Mouse (Mus musculus) heart, postnatal 36 days (tissue): ENCODE measurements at regions not wholly inside any gene's neighbourhood (a gene's known extent, or its start where the extent isn't known, plus 50 kb on each side); places are given as distances from the start of the nearest gene placed in this dataset.

Experiments used
- DNase-seq, 2 experiments: peaks; one replicate each; pipeline ENCODE4 v3.0.0; 2021 to 2022
- intact Hi-C: fragments of 180-260 bp; cut with DNase I; formaldehyde crosslinking; loops from one replicate; pipeline ENCODE4 v1.15.1; 2025

- DNase-seq = no peak
- intact Hi-C loops = no loop called here
Measured at GRCm38 (mm10) chr2:166370776-166371175, 215.3 kb upstream of the Sulf2 start.

DNA sequence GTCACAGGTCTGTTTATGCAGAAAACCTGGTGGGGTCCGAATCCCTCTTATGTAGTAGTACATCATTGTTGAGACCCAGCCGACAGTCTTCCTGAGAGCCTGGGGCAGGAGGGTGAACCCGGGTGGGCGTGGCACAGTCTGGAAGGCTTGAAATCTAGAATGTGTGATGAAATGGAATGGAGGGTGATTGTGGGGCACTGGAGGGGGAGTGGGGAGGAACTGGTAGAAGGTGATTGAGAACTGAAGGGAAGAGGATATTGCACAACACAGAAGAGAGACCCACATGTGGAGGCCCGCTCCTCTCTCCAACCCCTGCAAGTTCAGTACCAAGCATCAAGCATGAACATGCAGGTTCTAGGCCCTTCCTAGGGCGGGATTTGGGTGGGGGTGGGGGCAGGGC, 206.2 kb upstream of the Sulf2 start:
- DNase-seq = no peak

DNA sequence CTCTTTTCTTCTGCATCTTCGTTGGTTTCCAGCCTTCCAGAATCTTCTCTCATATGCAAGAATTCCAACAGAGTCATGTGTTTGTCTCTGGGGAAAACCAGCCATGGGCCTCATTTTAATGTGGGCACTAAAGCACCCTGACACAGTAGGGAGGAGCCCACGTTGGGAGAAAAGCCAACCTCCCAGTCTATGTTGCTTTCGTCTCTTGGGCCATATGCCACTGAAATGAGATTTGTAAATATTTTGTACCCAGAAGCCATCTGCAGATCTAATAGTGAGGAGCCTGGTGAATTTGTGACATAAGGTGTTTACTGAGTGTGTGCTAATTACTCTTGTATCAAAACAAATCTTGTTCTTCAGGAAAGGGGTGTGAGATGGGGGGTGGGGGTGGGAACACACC, 205.3 kb upstream of the Sulf2 start:
- DNase-seq = no peak
- intact Hi-C loops = loop anchor here (5.0 kb wide), 1 partner anchor 82 kb away; no protein-coding TSS in a partner anchor

More for the DNA sequence above, 206.2 kb upstream of the Sulf2 start:
- intact Hi-C loops = loop anchor here (5.0 kb wide), 1 partner anchor 81 kb away; no protein-coding TSS in a partner anchor

DNA sequence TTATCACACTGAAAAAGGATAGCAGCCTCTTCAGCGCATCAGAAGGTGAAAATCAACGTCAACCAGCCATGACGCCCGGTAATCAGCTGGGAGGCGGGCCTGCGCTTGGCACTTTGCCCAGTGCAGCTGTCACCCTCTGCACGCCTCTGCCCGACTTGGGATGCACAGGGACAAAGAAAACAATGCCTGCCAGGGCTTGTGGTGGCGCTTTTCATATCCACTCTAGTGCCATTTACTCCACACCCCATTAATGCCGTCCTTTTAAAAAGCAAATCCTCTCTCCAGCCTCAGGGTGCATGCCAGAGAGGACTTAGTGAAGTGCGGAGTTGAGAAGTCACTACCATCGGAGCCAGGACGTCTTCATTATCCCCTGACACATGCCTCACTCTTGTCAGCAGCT, 204.5 kb upstream of the Sulf2 start:
- peak in 1 of 2 experiments; percentile 46 for DNase-seq
- intact Hi-C loops = loop anchor here (5.0 kb wide), 1 partner anchor 82 kb away; no protein-coding TSS in a partner anchor

- intact Hi-C loops = no loop called here
Measured at GRCm38 (mm10) chr2:166357824-166358223, 202.4 kb upstream of the Sulf2 start.

GRCm38 (mm10) chr2:166355944-166356343, 200.5 kb upstream of the Sulf2 start:
- no peak for DNase-seq
- intact Hi-C loops = no loop called here

More at GRCm38 (mm10) chr2:166357824-166358223, 202.4 kb upstream of the Sulf2 start:
- peak; percentile 55 to 61 for DNase-seq

GRCm38 (mm10) chr2:166355446-166355845, 200.0 kb upstream of the Sulf2 start:
- intact Hi-C loops = no loop called here
- no peak for DNase-seq

- intact Hi-C loops = no loop called here
Measured at GRCm38 (mm10) chr2:166354391-166354790, 198.9 kb upstream of the Sulf2 start.

DNA sequence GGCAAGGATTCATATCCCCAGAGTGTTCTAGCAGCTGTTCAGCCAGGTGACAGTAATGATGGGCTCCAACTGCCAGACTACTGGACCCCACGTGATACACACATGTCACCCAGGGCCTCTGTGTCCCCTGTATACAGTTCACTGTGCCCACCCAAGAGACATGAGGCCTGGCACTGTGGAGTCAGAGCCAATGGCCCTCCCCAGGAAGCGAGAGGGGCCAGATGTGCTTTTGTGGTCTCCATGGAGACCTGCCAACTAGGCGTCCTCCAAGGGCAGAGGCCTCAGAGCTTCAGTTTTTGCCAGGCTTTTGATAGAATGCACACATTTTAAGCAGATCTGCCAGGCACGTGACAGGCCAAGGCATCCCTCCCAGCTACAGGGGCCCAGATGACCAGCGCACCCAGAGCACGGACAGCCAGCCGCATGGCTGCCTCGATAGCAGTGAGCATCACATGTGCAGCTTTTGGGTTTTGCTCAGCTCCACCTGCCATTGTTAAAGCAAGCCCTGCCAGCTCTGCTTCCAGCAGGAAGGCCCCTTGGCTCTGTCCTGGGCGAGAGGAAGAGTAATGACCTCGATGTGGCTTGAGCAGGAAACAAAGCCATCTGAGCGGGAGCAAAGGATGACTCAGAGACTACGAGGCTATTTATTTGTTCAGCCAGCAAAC, 198.1 kb upstream of the Sulf2 start:
- intact Hi-C loops = no loop called here
- DNase-seq = peak; percentile 38 to 55

More at GRCm38 (mm10) chr2:166354391-166354790, 198.9 kb upstream of the Sulf2 start:
- no peak for DNase-seq

DNA sequence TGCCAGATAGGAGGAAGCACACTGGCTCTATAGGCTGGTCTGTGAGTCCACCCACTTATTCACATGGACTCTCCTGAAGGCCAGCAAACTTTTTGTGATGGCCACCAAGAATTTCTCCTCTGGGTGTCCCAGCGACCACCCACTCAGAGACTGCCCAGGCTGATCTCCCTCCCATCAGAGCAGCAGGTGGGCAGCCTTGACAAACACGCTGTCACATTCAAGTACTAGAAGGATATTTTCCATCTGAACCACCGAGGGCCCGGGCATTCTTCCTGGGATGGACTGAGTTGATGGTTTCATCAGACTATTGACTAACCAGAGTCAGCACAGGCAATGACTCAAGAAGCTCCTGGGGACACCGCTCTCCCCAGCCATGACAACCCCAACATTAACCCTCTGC, 196.5 kb upstream of the Sulf2 start:
- DNase-seq = no peak
- intact Hi-C loops = no loop called here

GRCm38 (mm10) chr2:166351581-166351980, 196.1 kb upstream of the Sulf2 start:
- intact Hi-C loops = no loop called here
- DNase-seq = no peak

DNA sequence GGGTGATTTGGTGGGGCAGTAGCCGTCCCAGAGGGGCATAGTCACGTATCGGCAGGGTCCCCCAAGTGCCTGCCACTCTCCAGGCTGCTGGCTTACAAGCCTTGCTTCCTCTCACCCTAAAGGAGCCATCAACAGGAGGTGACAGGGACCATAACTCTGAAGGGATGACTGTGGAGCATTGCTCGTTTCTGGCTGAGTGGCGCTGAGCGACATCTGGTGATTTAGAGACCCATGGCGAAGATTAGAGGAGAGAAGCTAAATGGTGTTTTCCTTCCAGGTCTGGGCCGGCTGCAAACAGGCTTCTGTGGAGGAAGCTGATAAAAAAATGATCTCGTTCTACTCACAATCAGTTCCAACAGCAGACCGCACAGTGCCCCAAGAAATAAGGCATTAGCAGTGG, 193.2 kb upstream of the Sulf2 start:
- DNase-seq = no peak
- intact Hi-C loops = no loop called here

GRCm38 (mm10) chr2:166346421-166347182, 191.1 kb upstream of the Sulf2 start:
- intact Hi-C loops = no loop called here
- DNase-seq = no peak

- intact Hi-C loops = no loop called here
- no peak for DNase-seq
Measured at GRCm38 (mm10) chr2:166343551-166344340, 188.3 kb upstream of the Sulf2 start.

GRCm38 (mm10) chr2:166342407-166342806, 186.9 kb upstream of the Sulf2 start:
- intact Hi-C loops = no loop called here
- peak; percentile 66 to 67 for DNase-seq

DNA sequence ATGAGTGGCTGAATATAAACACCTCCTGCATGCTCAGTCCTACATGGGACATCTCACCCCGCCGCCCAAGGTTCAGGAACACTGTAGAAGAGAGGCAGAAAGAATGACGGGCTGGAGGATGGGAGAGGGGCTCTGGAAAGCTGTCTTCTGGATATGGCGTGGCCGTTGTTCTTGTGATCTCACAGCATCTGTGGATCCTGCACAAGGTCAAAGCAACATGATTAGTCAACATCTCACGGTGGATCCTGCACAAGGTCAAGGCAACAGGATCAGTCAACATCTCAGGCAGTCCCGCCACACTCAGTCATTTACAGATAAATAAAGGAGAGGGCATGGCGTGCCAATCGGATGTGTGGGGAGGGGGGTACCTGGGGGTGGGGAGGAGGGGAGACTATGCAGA, 184.7 kb upstream of the Sulf2 start:
- intact Hi-C loops = no loop called here
- no peak for DNase-seq

DNA sequence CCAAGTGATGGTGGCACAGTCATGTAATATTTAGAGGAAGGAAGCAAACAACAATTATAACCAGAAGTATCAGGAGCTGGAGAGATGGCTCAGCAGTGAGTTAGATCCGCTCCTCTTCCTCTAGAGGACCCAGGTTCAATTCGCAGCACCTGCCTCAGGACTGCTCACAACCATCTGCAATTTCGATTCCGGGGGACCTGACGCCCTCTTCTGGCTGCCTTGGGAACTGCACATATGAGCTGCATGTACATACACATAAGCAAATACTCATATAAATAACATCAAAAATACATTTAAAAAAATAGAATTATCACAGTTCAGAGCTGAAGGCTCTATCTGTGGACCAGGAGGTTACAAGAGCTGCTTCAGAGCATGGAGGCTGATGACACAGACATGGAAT, 184.0 kb upstream of the Sulf2 start:
- intact Hi-C loops = loop anchor here (5.0 kb wide), 1 partner anchor 232 kb away; no protein-coding TSS in a partner anchor
- DNase-seq = no peak

DNA sequence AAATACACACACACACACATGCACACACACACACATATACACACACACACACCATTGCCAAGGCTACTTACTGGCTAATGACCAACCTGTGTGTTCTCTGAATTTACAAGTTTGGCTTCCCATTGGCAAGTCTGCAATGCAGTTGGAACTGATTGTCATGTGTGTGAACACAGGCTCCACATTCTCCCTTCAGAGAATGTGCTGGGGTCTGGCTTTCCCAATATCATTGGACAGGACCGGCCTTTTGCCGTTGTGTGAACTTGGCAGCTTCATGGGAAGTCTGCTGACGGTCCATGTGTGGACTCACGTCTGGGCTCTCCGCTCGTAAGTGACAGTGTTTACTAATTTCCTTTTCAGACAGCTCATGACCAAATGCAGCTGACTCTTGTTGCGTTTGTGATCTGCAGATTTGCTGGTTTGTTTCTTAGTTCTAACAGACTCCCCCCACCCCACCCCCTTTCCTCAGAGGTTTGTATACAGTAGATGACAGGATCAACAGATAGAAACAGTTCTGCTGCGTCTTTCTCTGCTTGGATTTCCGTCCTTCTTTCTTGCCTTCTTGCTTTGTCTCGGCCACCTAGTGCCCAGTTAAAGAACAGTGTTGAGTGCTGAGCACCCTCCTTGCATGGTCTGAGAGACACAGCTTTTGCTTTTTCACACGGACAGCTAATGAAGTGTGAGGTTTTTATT, 183.1 kb upstream of the Sulf2 start:
- intact Hi-C loops = loop anchor here (5.0 kb wide), 1 partner anchor 231 kb away; no protein-coding TSS in a partner anchor
- peak in 1 of 2 experiments; percentile 34 for DNase-seq

GRCm38 (mm10) chr2:166337666-166338065, 182.2 kb upstream of the Sulf2 start:
- intact Hi-C loops = loop anchor here (5.0 kb wide), 1 partner anchor 230 kb away; no protein-coding TSS in a partner anchor
- no peak for DNase-seq

DNA sequence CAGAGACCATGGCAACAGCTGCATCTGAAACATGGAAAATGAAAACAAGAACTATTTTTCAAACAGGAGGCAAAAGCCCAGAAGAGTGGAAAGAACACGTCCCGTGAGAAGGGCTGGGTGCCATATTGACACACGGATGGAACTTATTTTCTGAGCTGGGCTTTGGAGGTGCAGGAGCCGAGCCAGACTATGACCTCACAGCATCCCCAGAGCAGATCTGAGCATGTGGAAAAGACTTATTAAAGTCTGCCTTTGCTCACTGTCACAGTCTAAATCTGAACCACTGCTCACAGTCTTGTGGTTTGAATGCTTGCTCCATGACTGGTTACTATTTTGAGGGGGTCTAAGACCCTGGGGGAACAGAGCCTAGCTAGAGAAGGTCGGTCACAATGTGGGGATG, 180.2 kb upstream of the Sulf2 start:
- intact Hi-C loops = loop anchor here (5.0 kb wide), 1 partner anchor 228 kb away; no protein-coding TSS in a partner anchor

More for the DNA sequence above, 180.2 kb upstream of the Sulf2 start:
- DNase-seq = peak; percentile 59 to 67
